Mouse (Mus musculus): Measurements from ENCODE around the gene Ank2. TPM values are rescaled to one million over a fixed set of nuclear protein-coding genes. Genes with fewer than 3 reads are reported as not detected.

The Ank2 gene
- polyA plus RNA-seq, 1 experiment from 2014 or later, result 165 TPM

DNA sequence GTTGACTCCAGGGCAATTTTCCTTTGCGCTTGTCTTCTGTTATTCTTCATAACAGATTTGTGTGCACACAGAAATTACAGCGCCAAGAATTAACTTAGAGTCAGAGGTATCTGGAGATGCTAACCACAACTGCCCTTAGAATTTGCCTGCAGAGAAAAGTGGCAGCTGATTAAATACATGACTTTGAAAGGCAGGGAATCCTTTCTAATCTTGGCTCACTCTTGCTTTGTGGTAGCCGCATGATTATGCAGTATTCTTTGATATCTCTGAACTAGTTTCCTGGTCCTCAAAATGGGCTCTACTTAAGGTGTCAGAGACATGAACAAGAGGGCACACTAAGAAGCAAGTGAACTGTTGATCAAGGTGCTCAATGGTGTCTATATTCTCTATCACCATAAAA is 518.0 kb downstream of the Ank2 start:
- Histone ChIP-seq H3K4me1 (replicated peaks) (peaks cover 8% of the 10 kb centered on the region; the same call in 1 of the 2 replicates), H3K36me3 (peaks cover 29% of the 10 kb centered on the region), H3K9ac (no peak overlapping the region), H3K4me3 (no peak overlapping the region), H3K27ac (no peak overlapping the region), H3K4me2 (no peak overlapping the region), H3K9me3 (no peaks in the 10 kb centered on the region), H3K27me3 (no peaks in the 10 kb centered on the region)
- 96% methylated on average over 3 of the region's 3 CpGs for WGBS
- ATAC-seq (ENCODE audit: low FRiP score), result no peak

DNA sequence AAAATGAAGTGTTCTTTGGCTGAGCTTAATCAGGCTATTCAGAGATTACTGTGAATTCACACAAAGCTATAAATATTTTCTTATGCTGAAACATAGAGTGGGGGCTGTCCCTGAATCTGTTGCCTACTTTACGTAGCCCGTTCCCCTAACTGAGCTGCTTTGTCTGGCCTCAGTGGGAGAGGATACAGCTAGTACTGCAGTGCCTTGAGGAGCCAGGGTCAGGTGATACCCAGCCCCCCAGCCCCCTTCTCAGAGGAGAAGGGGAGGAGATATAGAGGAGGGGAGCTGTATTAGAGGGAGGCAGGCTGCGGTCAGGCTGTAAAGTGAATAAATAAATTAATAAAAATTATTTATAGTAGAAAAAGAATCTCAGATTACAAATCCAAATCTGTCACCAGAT is 519.5 kb downstream of the Ank2 start:
- no peaks in the 10 kb centered on the region for H3K27me3 ChIP-seq
- 71% methylated on average over 3 of the region's 3 CpGs for WGBS
- H3K36me3 ChIP-seq, result peaks cover 35% of the 10 kb centered on the region
- no peak overlapping the region for H3K9ac ChIP-seq
- H3K4me3 ChIP-seq, result no peak overlapping the region
- H3K27ac ChIP-seq, result no peak overlapping the region
- peak; percentile 47; the same call in 1 of the 2 replicates for ATAC-seq (ENCODE audit: low FRiP score)
- H3K9me3 ChIP-seq, result no peaks in the 10 kb centered on the region
- H3K4me1 ChIP-seq (replicated peaks), result peaks cover 8% of the 10 kb centered on the region; the same call in 1 of the 2 replicates
- no peak overlapping the region for H3K4me2 ChIP-seq

DNA sequence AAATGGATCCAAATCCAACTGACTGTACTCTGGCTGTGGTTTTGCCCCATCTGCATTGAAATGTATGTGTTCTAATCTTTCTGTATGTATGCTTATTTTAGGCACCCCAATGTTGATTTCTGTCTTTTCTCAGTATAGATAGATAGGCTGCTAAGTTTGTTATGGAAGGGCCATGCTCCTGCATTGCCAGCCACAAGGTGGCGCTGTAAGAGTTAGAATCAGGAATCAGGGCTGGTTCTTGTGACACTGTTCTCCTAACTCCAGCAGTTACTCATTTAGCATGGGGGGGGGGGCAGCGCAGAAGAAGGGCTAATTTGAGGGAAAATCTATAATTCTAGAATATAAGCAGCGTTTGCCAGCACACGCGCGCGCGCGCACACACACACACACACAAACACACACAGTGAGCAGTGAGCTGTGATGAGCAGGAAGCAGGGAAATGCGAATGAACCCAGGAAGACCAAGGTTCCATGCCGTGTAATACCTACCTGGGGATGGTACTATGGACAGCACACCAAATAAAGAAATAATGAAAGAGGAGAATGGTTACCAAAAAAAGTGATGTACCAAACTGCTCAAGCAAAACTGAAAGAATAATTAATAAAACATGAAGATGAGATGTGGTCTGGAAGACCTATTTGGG is 520.3 kb downstream of the Ank2 start:
- no peak overlapping the region for H3K4me3 ChIP-seq
- H3K27ac ChIP-seq, result no peak overlapping the region
- ATAC-seq (ENCODE audit: low FRiP score), result peak; percentile 62; the same call in 1 of the 2 replicates
- peaks cover 8% of the 10 kb centered on the region; the same call in 1 of the 2 replicates for H3K4me1 ChIP-seq (replicated peaks)
- H3K4me2 ChIP-seq, result no peak overlapping the region
- 59% methylated on average over 11 of the region's 11 CpGs for WGBS
- H3K9me3 ChIP-seq, result no peaks in the 10 kb centered on the region
- no peak overlapping the region for H3K9ac ChIP-seq
- H3K27me3 ChIP-seq, result no peaks in the 10 kb centered on the region
- H3K36me3 ChIP-seq, result peaks cover 36% of the 10 kb centered on the region

DNA sequence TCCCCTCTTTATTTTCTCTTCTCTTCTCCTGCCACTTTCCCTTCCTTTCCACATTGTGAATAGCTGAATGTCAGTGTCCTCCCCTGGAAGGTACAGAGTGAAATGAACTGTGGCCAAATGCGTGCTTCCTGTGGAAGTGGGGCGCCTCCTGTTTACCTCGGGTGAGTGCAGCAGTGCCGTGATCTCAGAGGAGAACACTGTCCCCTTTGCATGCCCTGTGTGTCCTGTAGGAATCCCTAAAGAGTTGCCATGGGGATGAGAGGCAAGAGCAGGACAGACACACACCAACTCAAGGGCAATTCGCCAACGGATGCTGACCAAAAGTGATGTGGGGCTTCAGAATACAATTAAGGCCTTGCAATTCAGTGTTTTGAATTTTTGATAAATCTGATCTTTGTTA is 521.8 kb downstream of the Ank2 start:
- Histone ChIP-seq H3K9me3 (no peaks in the 10 kb centered on the region), H3K9ac (no peak overlapping the region), H3K36me3 (peaks cover 45% of the 10 kb centered on the region), H3K4me2 (no peak overlapping the region), H3K27ac (no peak overlapping the region), H3K4me1 (replicated peaks) (peaks cover 8% of the 10 kb centered on the region; the same call in 1 of the 2 replicates), H3K27me3 (no peaks in the 10 kb centered on the region), H3K4me3 (no peak overlapping the region)
- WGBS, result 27% methylated on average over 6 of the region's 6 CpGs
- peak; percentile 53; the same call in 1 of the 2 replicates for ATAC-seq (ENCODE audit: low FRiP score)

DNA sequence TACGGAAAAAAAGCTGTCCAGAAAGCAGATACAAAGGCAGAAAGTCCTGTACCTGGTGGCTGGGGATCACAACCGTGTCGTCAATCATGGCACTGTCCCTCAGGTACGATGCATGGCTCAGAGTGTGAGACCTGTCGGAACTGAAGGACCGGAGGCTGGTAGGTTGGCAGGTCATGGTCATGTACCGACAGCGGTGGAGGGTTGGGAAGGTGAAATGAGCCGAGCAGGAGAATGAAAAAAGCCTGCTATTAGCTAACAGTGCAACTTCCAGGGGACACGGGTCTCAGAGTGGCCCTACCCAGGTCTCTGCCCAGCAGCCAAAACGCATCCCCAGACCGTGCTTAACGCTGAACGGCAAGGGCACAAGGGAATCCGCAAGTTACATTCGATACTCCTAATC is 522.4 kb downstream of the Ank2 start:
- H3K4me1 ChIP-seq (replicated peaks), result peaks cover 8% of the 10 kb centered on the region; the same call in 1 of the 2 replicates
- WGBS, result 63% methylated on average over 16 of the region's 16 CpGs
- peaks cover 45% of the 10 kb centered on the region for H3K36me3 ChIP-seq
- peak overlapping the region; percentile 62 for H3K27ac ChIP-seq
- H3K9me3 ChIP-seq, result no peaks in the 10 kb centered on the region
- H3K4me3 ChIP-seq, result no peak overlapping the region
- no peak overlapping the region for H3K9ac ChIP-seq
- no peak overlapping the region for H3K4me2 ChIP-seq
- no peak for ATAC-seq (ENCODE audit: low FRiP score)
- no peaks in the 10 kb centered on the region for H3K27me3 ChIP-seq

GRCm38 (mm10) chr3:126975409-126975808 is 523.7 kb downstream of the Ank2 start:
- Histone ChIP-seq H3K27me3 (no peaks in the 10 kb centered on the region), H3K36me3 (peaks cover 39% of the 10 kb centered on the region), H3K4me2 (no peak overlapping the region), H3K9ac (no peak overlapping the region), H3K4me1 (replicated peaks) (peaks cover 8% of the 10 kb centered on the region; the same call in 1 of the 2 replicates), H3K9me3 (no peaks in the 10 kb centered on the region), H3K27ac (no peak overlapping the region), H3K4me3 (no peak overlapping the region)
- 72% methylated on average over 5 of the region's 5 CpGs for WGBS
- no peak for ATAC-seq (ENCODE audit: low FRiP score)

GRCm38 (mm10) chr3:126973551-126973950 is 525.6 kb downstream of the Ank2 start:
- Histone ChIP-seq H3K4me1 (replicated peaks) (peaks cover 8% of the 10 kb centered on the region; the same call in 1 of the 2 replicates), H3K4me2 (no peak overlapping the region), H3K9me3 (no peaks in the 10 kb centered on the region), H3K27ac (no peak overlapping the region), H3K4me3 (no peak overlapping the region), H3K9ac (no peak overlapping the region), H3K36me3 (peaks cover 45% of the 10 kb centered on the region), H3K27me3 (no peaks in the 10 kb centered on the region)
- 88% methylated on average over 2 of the region's 2 CpGs for WGBS
- no peak for ATAC-seq (ENCODE audit: low FRiP score)

DNA sequence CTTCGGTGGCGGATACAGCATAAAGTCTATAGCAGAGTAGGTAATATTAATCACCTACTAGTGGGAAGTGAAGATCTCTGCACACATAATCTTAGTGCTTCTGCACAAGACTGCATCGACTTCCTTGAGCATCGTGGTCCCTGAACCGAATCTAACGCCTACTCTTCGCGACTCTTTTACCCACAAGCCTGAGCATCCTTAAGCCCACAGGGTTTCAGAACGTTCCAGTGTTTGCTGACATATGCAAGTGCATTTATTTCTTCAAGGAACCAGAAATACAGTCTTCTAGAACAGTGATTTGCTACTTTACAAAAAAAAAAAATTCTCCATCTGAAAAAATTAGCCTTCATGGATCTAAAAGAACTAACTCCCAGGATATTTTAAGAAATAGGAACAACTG is 527.6 kb downstream of the Ank2 start:
- H3K36me3 ChIP-seq, result peaks cover 36% of the 10 kb centered on the region
- H3K9ac ChIP-seq, result no peak overlapping the region
- 95% methylated on average over 9 of the region's 9 CpGs for WGBS
- H3K4me3 ChIP-seq, result no peak overlapping the region
- no peaks in the 10 kb centered on the region for H3K9me3 ChIP-seq
- no peak overlapping the region for H3K4me2 ChIP-seq
- H3K27ac ChIP-seq, result no peak overlapping the region
- ATAC-seq (ENCODE audit: low FRiP score), result no peak
- no peaks in the 10 kb centered on the region for H3K27me3 ChIP-seq
- 0 out of 2 replicates have a peak, but pooled peaks cover under 1% of the 10 kb centered on the region for H3K4me1 ChIP-seq (replicated peaks)

GRCm38 (mm10) chr3:126968721-126969120 is 530.4 kb downstream of the Ank2 start:
- 85% methylated on average over 2 of the region's 2 CpGs for WGBS
- no peaks in the 10 kb centered on the region for H3K9me3 ChIP-seq
- peaks cover 48% of the 10 kb centered on the region for H3K36me3 ChIP-seq
- ATAC-seq (ENCODE audit: low FRiP score), result no peak
- H3K9ac ChIP-seq, result no peak overlapping the region
- no peak overlapping the region for H3K4me2 ChIP-seq
- H3K27me3 ChIP-seq, result no peaks in the 10 kb centered on the region
- no peak overlapping the region for H3K4me3 ChIP-seq
- no peaks in the 10 kb centered on the region for H3K4me1 ChIP-seq (replicated peaks)
- H3K27ac ChIP-seq, result no peak overlapping the region

DNA sequence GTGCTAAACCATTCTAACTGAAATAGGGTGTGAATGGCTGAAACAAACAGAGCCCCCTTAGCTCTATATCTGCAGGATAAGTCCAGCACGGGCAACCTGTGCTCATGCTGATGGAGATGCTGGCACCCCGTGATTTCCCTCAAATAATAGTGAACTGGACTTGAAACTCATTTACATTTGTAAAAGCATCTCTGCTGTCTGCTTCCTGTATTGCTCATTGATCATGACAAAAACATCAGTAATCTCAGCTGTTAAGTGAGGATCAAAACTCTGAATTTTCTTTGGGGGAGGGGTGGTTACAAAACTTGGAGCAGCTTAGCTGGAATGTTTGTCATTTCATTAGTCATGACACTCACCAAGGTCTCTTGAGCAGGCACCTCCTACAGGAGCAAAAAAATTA is 533.4 kb downstream of the Ank2 start:
- Histone ChIP-seq H3K27me3 (no peaks in the 10 kb centered on the region), H3K27ac (no peak overlapping the region), H3K36me3 (peaks cover 58% of the 10 kb centered on the region), H3K4me3 (no peak overlapping the region), H3K9ac (no peak overlapping the region), H3K4me1 (replicated peaks) (no peaks in the 10 kb centered on the region), H3K4me2 (no peak overlapping the region), H3K9me3 (no peaks in the 10 kb centered on the region)
- WGBS, result 73% methylated on average over 2 of the region's 2 CpGs
- ATAC-seq (ENCODE audit: low FRiP score), result no peak

GRCm38 (mm10) chr3:126962326-126962725 is 536.8 kb downstream of the Ank2 start:
- Histone ChIP-seq H3K9me3 (no peaks in the 10 kb centered on the region), H3K27me3 (no peaks in the 10 kb centered on the region), H3K4me3 (no peak overlapping the region), H3K4me2 (no peak overlapping the region), H3K36me3 (peaks cover 69% of the 10 kb centered on the region), H3K27ac (no peak overlapping the region), H3K9ac (no peak overlapping the region), H3K4me1 (replicated peaks) (no peaks in the 10 kb centered on the region)
- WGBS, result 99% methylated on average over 8 of the region's 8 CpGs
- ATAC-seq (ENCODE audit: low FRiP score), result no peak

- Histone ChIP-seq H3K27me3 (no peaks in the 10 kb centered on the region), H3K9ac (no peak overlapping the region), H3K9me3 (no peaks in the 10 kb centered on the region), H3K4me2 (no peak overlapping the region), H3K27ac (no peak overlapping the region), H3K4me1 (replicated peaks) (no peaks in the 10 kb centered on the region), H3K36me3 (peaks cover 72% of the 10 kb centered on the region), H3K4me3 (no peak overlapping the region)
- WGBS, result 31% methylated on average over 1 of the region's 1 CpGs
- no peak for ATAC-seq (ENCODE audit: low FRiP score)
These were observed 546.5 kb downstream of the Ank2 start for GRCm38 (mm10) chr3:126952698-126953097.

DNA sequence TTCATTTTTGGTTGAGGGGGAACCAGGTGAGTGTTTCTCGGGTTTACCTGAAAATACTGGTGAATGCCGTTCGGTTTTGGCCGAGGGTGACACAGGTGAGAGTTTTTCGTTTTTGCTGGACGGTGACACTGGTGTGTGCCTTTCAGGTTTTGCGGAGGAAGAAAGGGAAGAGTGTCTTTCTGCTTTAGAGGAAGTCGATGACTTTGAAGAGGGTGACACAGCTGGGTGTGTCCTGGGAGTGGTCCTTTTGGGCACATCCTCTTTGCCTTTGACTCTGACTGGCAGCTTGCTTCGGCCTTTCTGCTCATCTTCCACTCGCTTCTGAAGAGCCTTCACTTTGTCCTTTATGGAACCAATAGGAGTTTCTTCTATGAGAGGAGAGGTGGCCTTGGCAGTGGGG is 552.6 kb downstream of the Ank2 start:
- Histone ChIP-seq H3K27ac (no peak overlapping the region), H3K36me3 (peaks cover 91% of the 10 kb centered on the region), H3K4me3 (no peak overlapping the region), H3K9me3 (no peaks in the 10 kb centered on the region), H3K27me3 (no peaks in the 10 kb centered on the region), H3K4me2 (no peak overlapping the region), H3K9ac (no peak overlapping the region), H3K4me1 (replicated peaks) (no peaks in the 10 kb centered on the region)
- ATAC-seq (ENCODE audit: low FRiP score), result no peak
- WGBS, result 95% methylated on average over 10 of the region's 10 CpGs

All from hindbrain, embryonic 13.5 days (tissue).